Mouse (Mus musculus) midbrain, embryonic 16.5 days (tissue): ENCODE data around the gene 2610528J11Rik. TPM values are rescaled to one million over a fixed set of nuclear protein-coding genes. Genes with fewer than 3 reads are reported as not detected.
A peak's percentile ranks its signal among the peaks of the same experiment; 100 is the strongest.

Experiments used
- ATAC-seq: fragments of 200-750 bp; cut with Nextera tagmentation; 2 replicates; pipeline ENCODE4 v1.8.0; 2017; ENCODE audit warnings: moderate TSS enrichment
- H3K27ac ChIP-seq: fragments of 300-500 bp; sonication (generic); 2 replicates; pipeline ENCODE4 v1.5.1; 2014; ENCODE audit warnings: mild to moderate bottlenecking, low read length, mixed read lengths
- H3K27me3 ChIP-seq: fragments of 300-500 bp; sonication (generic); 2 replicates; pipeline ENCODE4 v1.6.1; 2014; ENCODE audit warnings: low read depth, low read length, mixed read lengths; ENCODE audit not compliant: control insufficient read depth, insufficient read depth
- H3K36me3 ChIP-seq: fragments of 300-500 bp; sonication (generic); 2 replicates; pipeline ENCODE4 v1.6.1; 2014; ENCODE audit warnings: mild to moderate bottlenecking, low read length, moderate library complexity, mixed read lengths; ENCODE audit not compliant: control insufficient read depth, insufficient read depth
- H3K4me1 ChIP-seq: fragments of 300-500 bp; sonication (generic); 2 replicates; pipeline ENCODE4 v1.6.1; 2014; ENCODE audit warnings: mild to moderate bottlenecking, low read length, mixed read lengths; ENCODE audit not compliant: control insufficient read depth, insufficient read depth
- H3K4me2 ChIP-seq: fragments of 300-500 bp; sonication (generic); 2 replicates; pipeline ENCODE4 v1.6.1; 2014; ENCODE audit warnings: mild to moderate bottlenecking, low read length, mixed read lengths
- H3K4me3 ChIP-seq: fragments of 300-500 bp; sonication (generic); 2 replicates; pipeline ENCODE4 v1.5.1; 2014; ENCODE audit warnings: low read depth, mild to moderate bottlenecking, low read length, moderate library complexity, mixed read lengths
- H3K9ac ChIP-seq: fragments of 300-500 bp; sonication (generic); 2 replicates; pipeline ENCODE4 v1.6.1; 2014; ENCODE audit warnings: low read depth, low read length, mixed read lengths
- H3K9me3 ChIP-seq: fragments of 300-500 bp; sonication (generic); replicated peaks from 2 replicates; pipeline ENCODE4 v1.6.1; 2014; ENCODE audit warnings: mild to moderate bottlenecking, low read length, mixed read lengths; ENCODE audit not compliant: control insufficient read depth, poor library complexity, severe bottlenecking
- WGBS: fragments of 180-500 bp; shearing (Covaris S2); extraction: QIAGEN DNeasy Blood & Tissue Kit; methylation state at CpG from one replicate; pipeline ENCODE4 v1.1.7; 2014; 5-methylcytosine and 5-hydroxymethylcytosine counted together
- polyA plus RNA-seq: library from polyadenylated mRNA; unstranded; fragments of >200 nt; fragmentation: Nextera tagmentation; extraction: Ambion mirVana; gene quantifications from 2 replicates; pipeline ENCODE4 v1.2.1, GENCODE M21; 2015

The 2610528J11Rik gene
- polyA plus RNA-seq, 1 experiment from 2014 or later: not detected

DNA sequence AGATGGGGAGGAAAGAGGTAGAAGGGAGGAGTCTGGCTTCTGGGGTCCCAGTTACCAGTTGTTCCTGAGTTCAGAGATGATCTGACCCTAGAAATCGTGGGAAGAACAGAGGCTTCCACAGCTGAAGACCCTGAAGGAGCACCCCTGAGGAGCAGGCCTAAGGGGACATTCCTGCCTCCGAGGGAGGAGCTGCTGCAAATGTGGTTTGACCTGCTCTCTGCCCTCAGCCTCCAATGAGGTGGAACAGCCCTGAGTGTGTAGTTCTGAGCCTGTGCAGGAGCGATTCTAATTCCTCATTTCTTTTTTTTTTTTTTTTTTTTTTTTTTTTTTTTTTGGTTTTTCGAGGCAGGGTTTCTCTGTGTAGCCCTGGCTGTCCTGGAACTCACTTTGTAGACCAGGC, 6.4 kb downstream of the 2610528J11Rik start:
- Histone ChIP-seq H3K4me3 (no peak overlapping the region), H3K36me3 (no peaks in the 10 kb centered on the region), H3K9ac (no peak overlapping the region), H3K27me3 (no peaks in the 10 kb centered on the region), H3K9me3 (no peaks in the 10 kb centered on the region), H3K27ac (no peak overlapping the region), H3K4me1 (no peaks in the 10 kb centered on the region), H3K4me2 (no peak overlapping the region)
- 51% methylated on average over 3 of the region's 4 CpGs for WGBS
- ATAC-seq: no peak

DNA sequence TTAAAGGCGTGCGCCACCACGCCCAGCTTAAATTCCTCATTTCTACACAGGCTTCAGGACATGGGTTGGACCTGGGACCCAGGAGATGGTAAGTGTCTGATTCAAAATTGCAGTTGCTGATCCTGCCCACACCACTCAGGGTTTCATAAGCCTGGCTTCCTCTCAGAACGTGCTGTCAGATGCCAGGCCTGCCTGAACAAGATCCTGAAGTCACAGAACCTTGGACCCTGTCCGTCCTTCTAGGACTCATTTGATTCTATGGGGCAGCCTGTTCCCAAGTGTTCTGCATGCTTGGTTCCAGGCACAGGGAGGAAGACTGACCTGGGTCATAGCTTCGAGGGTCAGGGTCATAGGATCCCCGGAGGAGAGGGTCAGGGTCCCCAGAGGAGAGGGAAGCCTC, 6.8 kb downstream of the 2610528J11Rik start:
- ATAC-seq: no peak
- Histone ChIP-seq H3K9ac (no peak overlapping the region), H3K27ac (no peak overlapping the region), H3K9me3 (no peaks in the 10 kb centered on the region), H3K4me1 (no peaks in the 10 kb centered on the region), H3K4me3 (no peak overlapping the region), H3K4me2 (no peak overlapping the region), H3K36me3 (no peaks in the 10 kb centered on the region), H3K27me3 (no peaks in the 10 kb centered on the region)
- 83% methylated on average over 7 of the region's 7 CpGs for WGBS

DNA sequence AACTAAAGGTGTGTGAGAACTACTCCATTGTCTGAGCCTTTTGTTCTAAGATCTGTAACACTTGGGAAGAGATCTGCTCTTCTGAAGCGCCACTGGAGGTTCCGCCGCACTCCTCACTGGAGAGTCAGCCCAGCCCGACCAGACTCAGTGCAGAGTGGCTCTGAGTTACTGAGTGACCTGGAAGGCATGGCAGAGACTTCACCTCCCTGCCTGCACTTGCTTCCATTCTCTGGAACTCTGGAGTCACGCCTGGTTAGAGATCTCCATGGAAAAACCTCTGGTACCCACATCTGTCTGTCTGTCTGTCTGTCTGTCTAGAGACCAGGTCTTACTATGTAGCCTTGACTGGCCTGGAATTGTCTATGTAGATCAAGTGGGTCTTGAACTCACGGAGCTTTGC, 8.8 kb downstream of the 2610528J11Rik start:
- no peaks in the 10 kb centered on the region for H3K9me3 ChIP-seq
- no peak for ATAC-seq
- no peaks in the 10 kb centered on the region for H3K4me1 ChIP-seq
- H3K4me2 ChIP-seq: no peak overlapping the region
- no peaks in the 10 kb centered on the region for H3K36me3 ChIP-seq
- 77% methylated on average over 6 of the region's 6 CpGs for WGBS
- no peak overlapping the region for H3K9ac ChIP-seq
- H3K27ac ChIP-seq: no peak overlapping the region
- H3K4me3 ChIP-seq: no peak overlapping the region
- no peaks in the 10 kb centered on the region for H3K27me3 ChIP-seq

DNA sequence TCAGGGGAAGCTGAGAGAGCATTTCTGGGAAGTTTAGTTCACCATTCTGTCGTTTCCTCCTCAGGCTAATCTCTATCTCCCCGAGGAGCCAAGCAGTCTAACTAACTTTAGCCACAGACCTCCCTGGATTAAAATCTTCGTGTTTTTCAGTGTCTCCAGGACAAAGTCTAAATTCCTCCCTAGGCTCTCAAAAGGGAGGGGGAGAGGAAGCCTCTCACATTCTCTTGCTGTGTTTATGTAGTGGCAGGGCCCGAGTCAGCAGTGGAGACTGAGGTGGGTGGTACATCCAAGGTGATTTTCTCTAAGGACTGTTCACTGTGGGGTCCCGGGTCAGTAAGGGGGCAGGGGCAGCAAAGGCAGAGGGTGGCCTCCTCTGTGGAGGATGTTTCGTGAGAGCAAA, 11.0 kb downstream of the 2610528J11Rik start:
- Histone ChIP-seq H3K36me3 (no peaks in the 10 kb centered on the region), H3K27ac (no peak overlapping the region), H3K27me3 (peaks cover 12% of the 10 kb centered on the region; the same call in 1 of the 2 replicates), H3K9me3 (no peaks in the 10 kb centered on the region), H3K9ac (no peak overlapping the region), H3K4me2 (no peak overlapping the region), H3K4me1 (no peaks in the 10 kb centered on the region), H3K4me3 (no peak overlapping the region)
- no peak for ATAC-seq
- WGBS: 40% methylated on average over 6 of the region's 6 CpGs

DNA sequence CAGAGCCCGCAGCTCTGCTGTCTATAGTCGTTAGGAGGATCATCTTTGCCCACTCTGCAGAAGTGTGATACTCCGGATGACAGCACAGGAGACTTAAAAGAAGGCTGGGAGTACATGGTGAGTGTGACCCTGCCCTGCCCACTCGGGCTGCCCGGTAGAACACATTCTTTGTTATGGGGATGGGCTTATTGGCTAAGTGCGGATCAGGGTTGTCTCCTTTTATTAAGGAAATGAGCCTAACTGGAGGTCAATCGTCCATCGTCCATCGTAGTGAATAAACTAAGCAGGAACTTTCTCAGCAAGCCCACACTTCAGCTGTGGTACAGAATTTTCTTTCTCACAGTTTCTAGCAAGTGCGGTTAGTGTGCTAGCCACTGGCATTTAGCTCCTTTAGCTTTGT, 13.1 kb downstream of the 2610528J11Rik start:
- Histone ChIP-seq H3K9me3 (no peaks in the 10 kb centered on the region), H3K4me2 (no peak overlapping the region), H3K4me1 (no peaks in the 10 kb centered on the region; the same call in 1 of the 2 replicates), H3K9ac (no peak overlapping the region), H3K36me3 (no peaks in the 10 kb centered on the region), H3K4me3 (no peak overlapping the region), H3K27me3 (peaks cover 12% of the 10 kb centered on the region; the same call in 1 of the 2 replicates), H3K27ac (no peak overlapping the region)
- 6% methylated on average over 10 of the region's 10 CpGs for WGBS
- ATAC-seq: no peak

DNA sequence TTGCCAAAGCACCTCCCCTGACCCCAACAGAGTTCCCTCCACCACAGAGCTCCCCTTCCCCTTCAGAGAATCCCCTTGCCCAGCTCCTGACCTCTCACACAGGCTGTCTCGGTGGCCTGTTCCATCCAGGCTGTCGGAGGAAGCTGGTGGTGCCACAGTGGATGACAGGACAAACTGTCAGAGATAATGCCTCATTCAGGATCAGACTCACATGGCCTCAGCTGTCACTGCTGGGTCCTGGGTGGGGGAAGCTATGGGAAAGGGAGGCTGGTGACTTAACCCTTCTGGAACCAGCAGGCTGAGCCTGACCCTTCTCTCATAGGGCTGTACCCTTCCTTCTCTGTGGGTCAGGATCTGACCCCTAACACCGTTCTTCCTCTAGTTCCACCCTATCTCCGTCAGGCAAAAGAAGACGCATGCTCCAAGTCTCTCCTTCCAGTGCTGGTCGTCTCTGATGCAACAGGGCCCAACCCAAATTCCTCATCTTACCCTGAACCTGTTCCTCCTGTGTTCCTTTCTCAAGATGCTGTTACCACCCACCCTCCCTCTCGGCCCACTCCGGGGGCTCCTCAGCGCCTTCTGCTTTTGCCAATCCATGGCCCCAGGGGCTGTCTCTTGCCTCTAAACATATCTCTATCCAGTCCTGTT, 15.8 kb downstream of the 2610528J11Rik start:
- no peak overlapping the region for H3K4me3 ChIP-seq
- no peaks in the 10 kb centered on the region for H3K36me3 ChIP-seq
- H3K27me3 ChIP-seq: peaks cover 12% of the 10 kb centered on the region; the same call in 1 of the 2 replicates
- no peaks in the 10 kb centered on the region for H3K9me3 ChIP-seq
- H3K9ac ChIP-seq: no peak overlapping the region
- ATAC-seq: no peak
- no peak overlapping the region for H3K27ac ChIP-seq
- no peaks in the 10 kb centered on the region; the same call in 1 of the 2 replicates for H3K4me1 ChIP-seq
- WGBS: 65% methylated on average over 9 of the region's 9 CpGs
- no peak overlapping the region for H3K4me2 ChIP-seq

DNA sequence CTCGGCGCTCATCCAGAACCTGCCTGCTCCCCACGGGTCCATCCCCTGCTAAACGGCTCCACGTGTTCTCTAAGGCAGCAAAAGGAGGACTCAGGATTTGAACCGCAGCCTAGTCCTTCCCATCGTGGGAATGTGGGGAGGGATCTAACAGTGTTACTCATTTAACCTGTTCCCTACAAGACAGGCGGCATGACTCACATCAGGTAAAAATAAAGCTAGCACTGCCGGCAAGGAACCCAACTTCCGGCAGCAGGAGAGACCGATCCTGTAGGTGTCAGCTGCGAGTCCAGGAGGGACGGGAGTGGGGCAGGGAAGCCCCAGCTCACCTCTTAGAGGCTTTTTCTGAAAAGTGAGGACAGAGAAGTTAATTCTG, 16.3 kb downstream of the 2610528J11Rik start:
- H3K4me2 ChIP-seq: peak overlapping the region; percentile 51
- no peaks in the 10 kb centered on the region for H3K9me3 ChIP-seq
- H3K27ac ChIP-seq: no peak overlapping the region
- 18% methylated on average over 13 of the region's 13 CpGs for WGBS
- no peak overlapping the region for H3K9ac ChIP-seq
- peaks cover 12% of the 10 kb centered on the region; the same call in 1 of the 2 replicates for H3K27me3 ChIP-seq
- H3K4me1 ChIP-seq: no peaks in the 10 kb centered on the region; the same call in 1 of the 2 replicates
- H3K4me3 ChIP-seq: peak overlapping the region; percentile 25
- no peak for ATAC-seq
- no peaks in the 10 kb centered on the region for H3K36me3 ChIP-seq

DNA sequence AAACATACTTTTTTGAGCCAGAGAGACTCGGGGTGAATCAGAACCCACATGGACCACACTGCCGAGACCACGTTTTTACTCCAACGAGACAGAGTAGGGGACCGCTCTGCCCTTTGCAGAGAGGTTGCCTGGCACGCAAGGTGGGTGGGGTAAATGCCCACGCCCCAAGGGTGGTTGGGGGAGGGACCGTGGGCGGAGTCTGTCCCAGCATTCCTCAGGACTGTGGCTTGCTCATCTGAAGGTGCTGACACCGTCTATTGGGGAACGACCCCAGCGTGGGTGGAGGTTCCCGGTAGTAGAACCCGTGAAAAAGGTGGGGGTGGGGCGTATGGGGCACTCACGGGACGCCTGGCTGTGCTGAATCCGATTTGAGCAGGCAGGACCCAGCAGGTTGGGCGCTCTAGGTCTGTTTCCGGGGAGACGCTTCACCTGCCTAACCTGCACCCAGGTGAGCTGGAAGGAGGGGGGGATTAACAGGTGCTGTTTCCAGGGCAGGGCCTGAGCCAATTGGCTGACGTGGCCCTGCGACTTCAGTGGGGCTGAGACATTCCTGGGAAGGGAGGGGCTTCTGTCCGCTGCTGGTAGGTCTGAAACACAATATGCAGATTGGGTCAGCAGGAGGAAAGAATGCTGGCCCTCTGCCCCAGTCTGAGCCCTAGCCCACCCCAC, 16.9 kb downstream of the 2610528J11Rik start, which contains the start of gene Tmem125:
TSS of gene Tmem125 (minus strand) at position 453 of the 669 bp plus-strand sequence.
- Histone ChIP-seq H3K4me2 (peak within 1 kb of the TSS; percentile 51), H3K9ac (peak within 1 kb of the TSS; percentile 4; the same call in 1 of the 2 replicates), H3K36me3 (no peaks in the 10 kb centered on the region), H3K9me3 (no peaks in the 10 kb centered on the region), H3K27me3 (peaks cover 12% of the 10 kb centered on the region; the same call in 1 of the 2 replicates), H3K27ac (no peak within 1 kb of the TSS), H3K4me3 (peak within 1 kb of the TSS; percentile 25), H3K4me1 (no peaks in the 10 kb centered on the region; the same call in 1 of the 2 replicates)
- ATAC-seq: peak; percentile 60; the same call in 1 of the 2 replicates
- 2% methylated on average over 24 of the region's 24 CpGs for WGBS
